Mouse (Mus musculus): ENCODE measurements around the gene Gm960. TPM values are rescaled to one million over a fixed set of nuclear protein-coding genes. Genes with fewer than 3 reads are reported as not detected.

The Gm960 gene
- polyA plus RNA-seq, 1 experiment: not detected

DNA sequence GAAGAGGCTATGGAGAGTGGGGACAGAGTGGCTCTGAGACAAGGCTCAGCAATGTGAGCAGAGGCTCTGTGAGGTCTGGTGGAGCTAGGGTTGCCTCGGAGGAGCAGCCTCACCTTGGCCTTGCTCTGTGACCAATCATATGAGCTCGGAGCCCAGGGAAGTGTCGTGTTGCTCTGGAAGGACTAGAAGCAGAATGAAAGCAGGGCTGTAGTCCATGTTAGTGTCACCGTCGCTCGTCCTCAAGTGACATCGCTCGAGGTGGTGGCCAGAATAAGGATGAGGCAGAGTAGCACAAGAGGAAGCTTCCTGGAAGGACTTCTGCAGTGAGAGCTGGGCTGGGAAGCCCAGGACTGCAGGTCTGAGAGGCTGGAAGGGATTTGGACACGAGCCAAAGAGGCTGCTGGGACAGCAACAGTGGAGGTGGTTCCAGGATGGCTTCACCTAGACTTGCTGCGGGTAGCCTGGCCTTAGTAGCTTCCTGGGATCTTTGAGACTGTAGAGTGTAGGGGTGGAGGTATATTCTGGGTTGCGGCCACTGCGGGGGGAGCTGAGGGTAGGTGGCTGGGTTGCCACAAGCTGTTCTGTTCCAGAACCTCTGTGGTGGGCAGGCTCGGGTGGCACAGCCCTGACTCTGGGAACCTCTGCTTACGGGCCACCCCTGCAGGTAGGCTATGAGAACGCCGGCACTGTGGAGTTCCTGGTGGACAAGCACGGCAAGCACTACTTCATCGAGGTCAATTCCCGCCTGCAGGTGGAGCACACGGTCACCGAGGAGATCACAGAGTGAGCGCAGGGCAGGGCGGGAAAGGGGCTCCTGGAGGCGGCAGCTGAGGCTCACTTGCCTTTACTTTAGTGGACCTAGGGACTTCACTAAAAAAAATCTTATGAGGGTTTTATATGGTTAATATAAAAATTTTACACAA lies 94.4 kb downstream of the Gm960 start:
- Histone ChIP-seq H3K27me3 (ENCODE audit: control insufficient read depth, insufficient read depth, low read length) (no peaks in the 10 kb centered on the region), H3K4me3 (ENCODE audit: extremely low read depth, insufficient read depth, insufficient read length) (no peak overlapping the region), H3K4me1 (ENCODE audit: control insufficient read depth, insufficient read depth, insufficient read length) (no peaks in the 10 kb centered on the region), H3K27ac (ENCODE audit: insufficient read depth, low read length) (no peak overlapping the region), H3K36me3 (ENCODE audit: control insufficient read depth, insufficient read depth, low read length) (no peaks in the 10 kb centered on the region)
- DNase-seq (ENCODE audit: low read depth in 1 of 2, low spot score in 2 of 2): no peak
- 40% methylated on average over 24 of the region's 24 CpGs for whole genome bisulfite sequencing
- TF ChIP-seq CTCF (IDR thresholded peaks at IDR 0.05; ENCODE audit: extremely low read depth, insufficient read depth, insufficient read length, insufficient replicate concordance) (no peak), POLR2A (IDR thresholded peaks at IDR 0.05; ENCODE audit: low read depth, low read length) (no peak)

DNA sequence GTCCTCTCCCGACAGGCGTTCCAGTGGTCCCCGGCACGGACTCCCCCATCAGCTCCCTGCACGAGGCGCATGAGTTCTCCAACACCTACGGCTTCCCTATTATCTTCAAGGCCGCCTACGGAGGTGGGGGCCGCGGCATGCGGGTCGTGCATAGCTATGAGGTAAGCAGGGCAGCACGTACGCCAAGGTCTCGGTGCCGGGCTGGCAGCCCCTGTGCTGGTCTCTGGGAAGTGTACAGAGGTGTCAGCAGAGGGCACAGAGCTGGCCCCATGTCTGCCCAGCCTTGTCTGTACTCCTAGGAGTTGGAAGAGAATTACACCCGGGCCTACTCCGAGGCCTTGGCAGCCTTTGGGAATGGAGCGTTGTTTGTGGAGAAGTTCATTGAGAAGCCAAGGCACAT lies 96.0 kb downstream of the Gm960 start:
- DNase-seq (ENCODE audit: low read depth in 1 of 2, low spot score in 2 of 2): no peak
- H3K27me3 ChIP-seq (ENCODE audit: control insufficient read depth, insufficient read depth, low read length): no peaks in the 10 kb centered on the region
- H3K4me3 ChIP-seq (ENCODE audit: extremely low read depth, insufficient read depth, insufficient read length): no peak overlapping the region
- no peaks in the 10 kb centered on the region for H3K36me3 ChIP-seq (ENCODE audit: control insufficient read depth, insufficient read depth, low read length)
- no peak overlapping the region for H3K27ac ChIP-seq (ENCODE audit: insufficient read depth, low read length)
- TF ChIP-seq POLR2A (IDR thresholded peaks at IDR 0.05; ENCODE audit: low read depth, low read length) (no peak), CTCF (IDR thresholded peaks at IDR 0.05; ENCODE audit: extremely low read depth, insufficient read depth, insufficient read length, insufficient replicate concordance) (no peak)
- WGBS: 92% methylated on average over 20 of the region's 20 CpGs
- no peaks in the 10 kb centered on the region for H3K4me1 ChIP-seq (ENCODE audit: control insufficient read depth, insufficient read depth, insufficient read length)

DNA sequence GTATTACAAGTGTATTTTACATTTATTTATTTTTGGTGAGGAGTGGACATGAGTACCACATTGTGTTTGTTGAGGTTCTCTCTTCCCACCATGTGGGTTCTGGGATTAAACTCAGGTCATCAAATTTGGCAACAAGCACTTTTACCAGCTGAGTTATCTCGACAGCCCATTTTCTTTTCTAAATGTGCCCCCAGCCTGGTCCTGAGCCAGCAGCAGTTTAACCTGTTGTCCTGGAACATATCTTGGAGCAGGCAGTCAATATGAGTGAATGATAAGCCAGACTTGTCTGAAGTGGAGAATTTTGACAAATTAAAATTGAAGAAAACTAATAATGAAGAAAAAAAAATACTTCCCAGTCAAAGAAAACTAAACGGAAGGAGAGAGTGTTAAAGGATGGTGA lies 102.4 kb downstream of the Gm960 start:
- TF ChIP-seq CTCF (IDR thresholded peaks at IDR 0.05; ENCODE audit: extremely low read depth, insufficient read depth, insufficient read length, insufficient replicate concordance) (no peak), POLR2A (IDR thresholded peaks at IDR 0.05; ENCODE audit: low read depth, low read length) (no peak)
- no peak overlapping the region for H3K4me3 ChIP-seq (ENCODE audit: extremely low read depth, insufficient read depth, insufficient read length)
- 78% methylated on average over 2 of the region's 2 CpGs for WGBS
- no peaks in the 10 kb centered on the region for H3K27me3 ChIP-seq (ENCODE audit: control insufficient read depth, insufficient read depth, low read length)
- no peak for DNase-seq (ENCODE audit: low read depth in 1 of 2, low spot score in 2 of 2)
- no peaks in the 10 kb centered on the region for H3K4me1 ChIP-seq (ENCODE audit: control insufficient read depth, insufficient read depth, insufficient read length)
- no peaks in the 10 kb centered on the region for H3K36me3 ChIP-seq (ENCODE audit: control insufficient read depth, insufficient read depth, low read length)
- no peak overlapping the region for H3K27ac ChIP-seq (ENCODE audit: insufficient read depth, low read length)

DNA sequence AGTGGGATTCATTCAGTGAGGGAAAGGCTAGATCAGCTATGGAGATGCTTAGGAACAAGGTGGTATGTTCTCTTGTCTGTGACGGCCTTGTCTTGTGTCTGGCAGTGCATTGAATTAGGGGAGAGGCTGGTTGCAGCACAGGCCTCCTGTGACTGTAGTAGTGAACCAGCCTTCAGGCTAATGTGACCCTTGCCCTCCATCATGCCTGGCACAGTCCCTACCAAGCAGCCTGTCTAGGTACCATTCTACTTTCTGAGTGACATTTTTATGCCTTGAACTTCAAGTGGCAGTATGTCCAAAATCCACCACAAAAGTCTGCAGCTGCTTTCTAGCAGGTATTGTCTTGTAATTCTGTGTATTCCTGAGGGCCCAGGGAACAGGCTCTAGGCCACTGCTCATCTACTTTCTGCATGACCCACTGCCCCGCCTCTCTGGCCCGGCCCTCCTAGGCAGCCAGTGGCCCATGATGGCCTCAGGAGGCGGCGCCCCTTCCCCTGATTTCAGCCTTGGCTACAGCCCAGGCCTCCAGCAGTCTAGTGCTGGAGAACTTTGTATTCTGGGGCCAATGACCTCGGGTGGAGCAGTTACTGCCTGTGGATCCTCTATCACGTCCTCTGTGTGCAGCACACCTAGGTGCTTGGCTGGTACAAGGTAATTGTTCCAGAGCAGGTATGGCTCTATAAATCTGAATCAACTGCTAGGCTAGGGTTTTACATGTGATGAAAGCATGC lies 104.5 kb downstream of the Gm960 start:
- Histone ChIP-seq H3K27ac (ENCODE audit: insufficient read depth, low read length) (no peak overlapping the region), H3K27me3 (ENCODE audit: control insufficient read depth, insufficient read depth, low read length) (no peaks in the 10 kb centered on the region), H3K4me1 (ENCODE audit: control insufficient read depth, insufficient read depth, insufficient read length) (no peaks in the 10 kb centered on the region), H3K36me3 (ENCODE audit: control insufficient read depth, insufficient read depth, low read length) (no peaks in the 10 kb centered on the region), H3K4me3 (ENCODE audit: extremely low read depth, insufficient read depth, insufficient read length) (no peak overlapping the region)
- WGBS: 80% methylated on average over 7 of the region's 7 CpGs
- DNase-seq (ENCODE audit: low read depth in 1 of 2, low spot score in 2 of 2): no peak
- TF ChIP-seq POLR2A (IDR thresholded peaks at IDR 0.05; ENCODE audit: low read depth, low read length) (no peak), CTCF (IDR thresholded peaks at IDR 0.05; ENCODE audit: extremely low read depth, insufficient read depth, insufficient read length, insufficient replicate concordance) (no peak)

DNA sequence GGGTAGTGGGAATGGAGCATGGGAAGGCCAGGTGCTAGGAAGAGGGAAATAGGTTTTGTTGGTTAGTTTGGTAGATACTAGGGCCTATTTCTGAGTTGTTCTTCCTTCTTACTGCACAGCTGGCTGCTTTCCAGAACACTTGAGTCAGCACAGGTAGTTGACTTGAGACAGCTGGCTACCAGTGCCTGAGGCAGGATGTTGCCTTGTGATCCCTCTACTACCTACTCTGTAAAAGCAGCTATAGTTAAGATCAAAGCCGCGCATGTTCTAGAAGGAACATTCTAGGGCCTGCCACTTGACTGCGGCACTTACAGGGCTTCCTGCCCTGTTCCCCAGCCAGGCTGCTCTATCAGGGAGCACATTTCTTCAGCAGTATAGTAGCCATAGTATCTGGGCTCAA lies 108.4 kb downstream of the Gm960 start:
- H3K36me3 ChIP-seq (ENCODE audit: control insufficient read depth, insufficient read depth, low read length): no peaks in the 10 kb centered on the region
- no peaks in the 10 kb centered on the region for H3K27me3 ChIP-seq (ENCODE audit: control insufficient read depth, insufficient read depth, low read length)
- 33% methylated on average over 3 of the region's 3 CpGs for WGBS
- H3K4me3 ChIP-seq (ENCODE audit: extremely low read depth, insufficient read depth, insufficient read length): no peak overlapping the region
- DNase-seq (ENCODE audit: low read depth in 1 of 2, low spot score in 2 of 2): peak in 1 of 2 experiments; percentile 8
- H3K4me1 ChIP-seq (ENCODE audit: control insufficient read depth, insufficient read depth, insufficient read length): no peaks in the 10 kb centered on the region
- no peak for TF ChIP-seq POLR2A (IDR thresholded peaks at IDR 0.05; ENCODE audit: low read depth, low read length)
- no peak for TF ChIP-seq CTCF (IDR thresholded peaks at IDR 0.05; ENCODE audit: extremely low read depth, insufficient read depth, insufficient read length, insufficient replicate concordance)
- no peak overlapping the region for H3K27ac ChIP-seq (ENCODE audit: insufficient read depth, low read length)

DNA sequence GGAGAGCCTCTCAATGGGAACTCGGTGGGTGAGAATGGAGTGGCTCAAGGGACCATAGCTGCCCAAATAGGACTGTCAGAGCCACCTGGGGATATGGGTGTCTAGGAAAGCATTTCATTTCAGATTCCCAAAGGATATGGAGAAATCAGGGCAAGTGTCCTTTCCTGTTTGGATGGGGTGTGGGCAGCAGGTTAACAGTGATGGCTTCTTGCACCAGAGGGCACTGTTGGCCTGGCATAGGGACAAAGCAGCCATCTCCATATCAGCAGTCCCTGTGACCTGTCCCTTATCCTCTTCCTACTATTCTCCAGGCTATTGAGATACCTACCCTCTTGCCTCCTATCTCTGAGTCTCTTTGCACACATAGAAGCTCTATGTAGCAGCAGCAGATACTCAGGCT lies 109.4 kb downstream of the Gm960 start:
- no peaks in the 10 kb centered on the region for H3K4me1 ChIP-seq (ENCODE audit: control insufficient read depth, insufficient read depth, insufficient read length)
- TF ChIP-seq POLR2A (IDR thresholded peaks at IDR 0.05; ENCODE audit: low read depth, low read length): no peak
- no peak for TF ChIP-seq CTCF (IDR thresholded peaks at IDR 0.05; ENCODE audit: extremely low read depth, insufficient read depth, insufficient read length, insufficient replicate concordance)
- no peaks in the 10 kb centered on the region for H3K36me3 ChIP-seq (ENCODE audit: control insufficient read depth, insufficient read depth, low read length)
- H3K4me3 ChIP-seq (ENCODE audit: extremely low read depth, insufficient read depth, insufficient read length): no peak overlapping the region
- no peak overlapping the region for H3K27ac ChIP-seq (ENCODE audit: insufficient read depth, low read length)
- 70% methylated on average over 1 of the region's 1 CpGs for WGBS
- H3K27me3 ChIP-seq (ENCODE audit: control insufficient read depth, insufficient read depth, low read length): no peaks in the 10 kb centered on the region
- DNase-seq (ENCODE audit: low read depth in 1 of 2, low spot score in 2 of 2): no peak

Data from spleen, adult 2 months (tissue).